Mouse (Mus musculus): ENCODE measurements around the gene Rita1. TPM values are rescaled to one million over a fixed set of nuclear protein-coding genes. Genes with fewer than 3 reads are reported as not detected.

The Rita1 gene
- polyA plus RNA-seq (2012; rRNA removed) = 25.4 TPM in 2 replicates
- polyA plus RNA-seq (2014; fragmentation: Nextera tagmentation; extraction: Ambion mirVana) = 10.2 and 11.6 TPM in 2 replicates

- H3K4me3 ChIP-seq (replicated peaks; ENCODE audit: low read length) = peak within 1 kb of the TSS; percentile 58
- H3K9me3 ChIP-seq (ENCODE audit: control insufficient read depth, low read length) = peaks cover 3% of the 10 kb centered on the region; the same call in 1 of the 2 replicates
- peaks cover 13% of the 10 kb centered on the region for H3K4me1 ChIP-seq (ENCODE audit: control insufficient read depth, insufficient read depth, low read length)
- H3K4me2 ChIP-seq (replicated peaks; ENCODE audit: low read depth, low read length, severe bottlenecking) = peak within 1 kb of the TSS; percentile 75
- H3K36me3 ChIP-seq (ENCODE audit: control insufficient read depth, insufficient read depth, low read length) = peaks cover 17% of the 10 kb centered on the region
- DNase-seq (ENCODE audit: low spot score) = peak; percentile 97
- H3K9ac ChIP-seq (ENCODE audit: low read depth, low read length, severe bottlenecking) = peak within 1 kb of the TSS; percentile 59
- TF ChIP-seq POLR2A (IDR thresholded peaks at IDR 0.05; ENCODE audit: borderline replicate concordance, extremely low read depth, insufficient read depth, insufficient read length) = no peak
- peak; percentile 88 for ATAC-seq (ENCODE audit: low FRiP score, low read depth)
- under 1% methylated on average over 22 of the region's 22 CpGs for WGBS
- no peaks in the 10 kb centered on the region for H3K27me3 ChIP-seq (ENCODE audit: control insufficient read depth, insufficient read depth, low read length)
- H3K27ac ChIP-seq (replicated peaks; ENCODE audit: low read depth, low read length) = peak within 1 kb of the TSS; percentile 84
These were observed at the start of gene Rita1, which contains the start of gene Ddx54 for GRCm38 (mm10) chr5:120612442-120612821. Gene Rita1, minus strand, starts transcription at chr5:120612589. Gene Ddx54, plus strand, starts transcription at chr5:120612739.

GRCm38 (mm10) chr5:120660816-120661215, 48.4 kb upstream of the Rita1 start:
- no peak for TF ChIP-seq POLR2A (IDR thresholded peaks at IDR 0.05; ENCODE audit: borderline replicate concordance, extremely low read depth, insufficient read depth, insufficient read length)
- H3K4me2 ChIP-seq (replicated peaks; ENCODE audit: low read depth, low read length, severe bottlenecking) = no peak overlapping the region
- H3K4me3 ChIP-seq (replicated peaks; ENCODE audit: low read length) = no peak overlapping the region
- H3K9me3 ChIP-seq (ENCODE audit: control insufficient read depth, low read length) = no peaks in the 10 kb centered on the region
- H3K27ac ChIP-seq (replicated peaks; ENCODE audit: low read depth, low read length) = no peak overlapping the region
- no peak for ATAC-seq (ENCODE audit: low FRiP score, low read depth)
- 68% methylated on average over 5 of the region's 5 CpGs for WGBS
- H3K27me3 ChIP-seq (ENCODE audit: control insufficient read depth, insufficient read depth, low read length) = no peaks in the 10 kb centered on the region
- no peaks in the 10 kb centered on the region for H3K4me1 ChIP-seq (ENCODE audit: control insufficient read depth, insufficient read depth, low read length)
- DNase-seq (ENCODE audit: low spot score) = no peak
- H3K9ac ChIP-seq (ENCODE audit: low read depth, low read length, severe bottlenecking) = no peak overlapping the region
- no peaks in the 10 kb centered on the region for H3K36me3 ChIP-seq (ENCODE audit: control insufficient read depth, insufficient read depth, low read length)

- no peaks in the 10 kb centered on the region for H3K36me3 ChIP-seq (ENCODE audit: control insufficient read depth, insufficient read depth, low read length)
- whole genome bisulfite sequencing = 80% methylated on average over 12 of the region's 12 CpGs
- no peak overlapping the region for H3K9ac ChIP-seq (ENCODE audit: low read depth, low read length, severe bottlenecking)
These were observed 43.9 kb upstream of the Rita1 start for GRCm38 (mm10) chr5:120656281-120656751.

GRCm38 (mm10) chr5:120653873-120654272, 41.5 kb upstream of the Rita1 start:
- H3K36me3 ChIP-seq (ENCODE audit: control insufficient read depth, insufficient read depth, low read length) = no peaks in the 10 kb centered on the region
- H3K9ac ChIP-seq (ENCODE audit: low read depth, low read length, severe bottlenecking) = no peak overlapping the region
- no peaks in the 10 kb centered on the region for H3K9me3 ChIP-seq (ENCODE audit: control insufficient read depth, low read length)
- 97% methylated on average over 2 of the region's 2 CpGs for WGBS
- no peaks in the 10 kb centered on the region; the same call in 1 of the 2 replicates for H3K4me1 ChIP-seq (ENCODE audit: control insufficient read depth, insufficient read depth, low read length)
- no peak overlapping the region for H3K4me2 ChIP-seq (replicated peaks; ENCODE audit: low read depth, low read length, severe bottlenecking)
- DNase-seq (ENCODE audit: low spot score) (no peak), ATAC-seq (ENCODE audit: low FRiP score, low read depth) (no peak)
- no peak overlapping the region for H3K4me3 ChIP-seq (replicated peaks; ENCODE audit: low read length)
- no peak for TF ChIP-seq POLR2A (IDR thresholded peaks at IDR 0.05; ENCODE audit: borderline replicate concordance, extremely low read depth, insufficient read depth, insufficient read length)
- H3K27me3 ChIP-seq (ENCODE audit: control insufficient read depth, insufficient read depth, low read length) = peaks cover 22% of the 10 kb centered on the region
- H3K27ac ChIP-seq (replicated peaks; ENCODE audit: low read depth, low read length) = no peak overlapping the region

More at GRCm38 (mm10) chr5:120656281-120656751, 43.9 kb upstream of the Rita1 start:
- Histone ChIP-seq H3K27me3 (ENCODE audit: control insufficient read depth, insufficient read depth, low read length) (no peaks in the 10 kb centered on the region), H3K27ac (replicated peaks; ENCODE audit: low read depth, low read length) (no peak overlapping the region), H3K4me1 (ENCODE audit: control insufficient read depth, insufficient read depth, low read length) (no peaks in the 10 kb centered on the region), H3K9me3 (ENCODE audit: control insufficient read depth, low read length) (no peaks in the 10 kb centered on the region), H3K4me3 (replicated peaks; ENCODE audit: low read length) (no peak overlapping the region), H3K4me2 (replicated peaks; ENCODE audit: low read depth, low read length, severe bottlenecking) (no peak overlapping the region)
- no peak for DNase-seq (ENCODE audit: low spot score)
- no peak for ATAC-seq (ENCODE audit: low FRiP score, low read depth)
- no peak for TF ChIP-seq POLR2A (IDR thresholded peaks at IDR 0.05; ENCODE audit: borderline replicate concordance, extremely low read depth, insufficient read depth, insufficient read length)

GRCm38 (mm10) chr5:120652915-120653701, 40.7 kb upstream of the Rita1 start:
- no peak overlapping the region for H3K27ac ChIP-seq (replicated peaks; ENCODE audit: low read depth, low read length)

More at GRCm38 (mm10) chr5:120652915-120653701, 40.7 kb upstream of the Rita1 start:
- peaks cover 3% of the 10 kb centered on the region; the same call in 1 of the 2 replicates for H3K4me1 ChIP-seq (ENCODE audit: control insufficient read depth, insufficient read depth, low read length)
- no peaks in the 10 kb centered on the region for H3K9me3 ChIP-seq (ENCODE audit: control insufficient read depth, low read length)
- no peak overlapping the region for H3K9ac ChIP-seq (ENCODE audit: low read depth, low read length, severe bottlenecking)
- ATAC-seq (ENCODE audit: low FRiP score, low read depth) (no peak), DNase-seq (ENCODE audit: low spot score) (no peak)
- H3K36me3 ChIP-seq (ENCODE audit: control insufficient read depth, insufficient read depth, low read length) = no peaks in the 10 kb centered on the region
- no peak for TF ChIP-seq POLR2A (IDR thresholded peaks at IDR 0.05; ENCODE audit: borderline replicate concordance, extremely low read depth, insufficient read depth, insufficient read length)
- no peak overlapping the region for H3K4me3 ChIP-seq (replicated peaks; ENCODE audit: low read length)
- H3K4me2 ChIP-seq (replicated peaks; ENCODE audit: low read depth, low read length, severe bottlenecking) = no peak overlapping the region
- WGBS = 77% methylated on average over 24 of the region's 28 CpGs
- peaks cover 29% of the 10 kb centered on the region for H3K27me3 ChIP-seq (ENCODE audit: control insufficient read depth, insufficient read depth, low read length)

All from limb, embryonic 14.5 days (tissue).